Mouse (Mus musculus) left cerebral cortex, postnatal 36 days (tissue): ENCODE measurements around the gene Mepce. TPM values are rescaled to one million over a fixed set of nuclear protein-coding genes. Genes with fewer than 3 reads are reported as not detected.
"Not testable (repeated sequence)": the region's sequence is repeated elsewhere in the genome, so short reads cannot be mapped to it uniquely, and the experiment has no call there.

ENCODE experiments used
- DNase-seq, 2 experiments: peaks; one replicate each; pipeline ENCODE4 v3.0.0; 2021 to 2022; ENCODE audit warnings: low spot score in 2 of 2, mixed read lengths in 1 of 2
- intact Hi-C: fragments of 180-260 bp; cut with DNase I; formaldehyde crosslinking; loops from one replicate; pipeline ENCODE4 v1.15.1; 2025
- total RNA-seq, 2 experiments: library from RNA; stranded (reverse); gene quantifications; 2 replicates each; pipeline ENCODE4 v1.2.3; 2021

Mepce gene
- total RNA-seq, 2 experiments from 2014 or later, result 33.5 to 42.8 TPM

DNA sequence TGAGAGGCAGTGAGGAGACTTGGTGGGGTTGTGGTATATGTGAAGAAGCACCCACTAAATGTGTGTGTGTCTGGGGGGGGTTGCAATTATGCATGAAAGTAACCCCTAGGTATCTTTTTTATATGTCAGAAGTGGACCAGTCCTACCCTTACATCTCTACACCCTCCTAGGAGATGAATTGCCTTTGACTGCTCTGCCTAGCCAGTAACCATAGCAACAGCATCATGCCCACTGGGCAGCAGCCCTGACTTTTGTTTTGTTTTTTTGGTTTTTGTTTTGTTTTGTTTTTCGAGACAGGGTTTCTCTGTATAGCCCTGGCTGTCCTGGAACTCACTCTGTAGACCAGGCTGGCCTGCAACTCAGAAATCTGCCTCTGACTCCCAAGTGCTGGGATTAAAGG is 19.0 kb downstream of the Mepce start:
- intact Hi-C loops, result no loop called here
- no peak for DNase-seq

DNA sequence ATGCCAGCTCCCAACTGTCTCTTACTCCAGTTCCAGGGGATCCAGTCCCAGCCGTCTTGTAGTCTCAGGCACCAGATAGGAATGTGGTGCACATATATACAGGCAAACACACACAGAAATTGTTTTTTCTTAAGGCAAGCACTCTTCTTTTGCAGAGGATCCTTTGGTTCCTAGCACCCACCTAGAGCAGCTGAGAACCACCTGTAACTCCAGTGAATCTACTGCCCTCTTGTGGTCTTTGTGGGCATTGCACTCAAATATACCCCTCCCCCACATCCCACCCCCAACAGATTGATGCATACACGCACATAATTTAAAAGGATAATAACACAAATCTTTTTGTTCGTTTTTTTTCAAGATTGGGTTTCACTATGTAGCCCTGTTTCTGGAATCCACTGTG is 21.2 kb downstream of the Mepce start:
- intact Hi-C loops, result no loop called here
- DNase-seq, result no peak

GRCm38 (mm10) chr5:137764609-137765340 is 22.7 kb downstream of the Mepce start:
- DNase-seq, result no peak
- intact Hi-C loops, result no loop called here

GRCm38 (mm10) chr5:137759971-137760412 is 27.5 kb downstream of the Mepce start:
- intact Hi-C loops, result no loop called here
- DNase-seq, result peak; percentile 81 to 84

GRCm38 (mm10) chr5:137758921-137759534 is 28.4 kb downstream of the Mepce start:
- intact Hi-C loops, result no loop called here
- DNase-seq, result no peak

GRCm38 (mm10) chr5:137757887-137758286 is 29.6 kb downstream of the Mepce start:
- intact Hi-C loops, result loop anchor here (1.0 kb wide), 1 partner anchor 101 kb away; no protein-coding TSS in a partner anchor
- peak; percentile 63 to 69 for DNase-seq

GRCm38 (mm10) chr5:137756882-137757661 is 30.4 kb downstream of the Mepce start:
- intact Hi-C loops, result loop anchor here (1.0 kb wide), 1 partner anchor 100 kb away; no protein-coding TSS in a partner anchor
- peak; percentile 79 to 85 for DNase-seq

DNA sequence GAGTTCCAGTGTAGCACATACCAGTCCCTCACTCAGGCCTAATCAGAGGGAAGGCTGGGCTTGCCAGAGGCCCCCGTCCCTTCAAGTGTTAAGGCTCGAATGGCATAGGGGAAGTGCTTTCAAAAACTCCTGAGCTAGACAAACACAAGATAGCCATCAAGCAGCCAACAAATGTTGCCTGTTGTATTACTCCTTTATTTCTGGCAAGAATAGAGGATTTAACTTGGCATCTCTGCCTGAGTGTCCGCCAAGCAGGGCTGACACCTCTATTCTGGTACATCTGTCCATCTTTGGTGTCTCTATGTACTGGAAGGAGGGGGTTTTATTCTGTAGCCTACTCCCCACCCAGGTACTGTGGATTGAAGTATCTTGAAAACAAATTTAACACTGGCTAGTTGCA is 31.3 kb downstream of the Mepce start:
- no peak for DNase-seq
- intact Hi-C loops, result no loop called here

GRCm38 (mm10) chr5:137755425-137755824 is 32.0 kb downstream of the Mepce start:
- intact Hi-C loops, result no loop called here
- no peak for DNase-seq

DNA sequence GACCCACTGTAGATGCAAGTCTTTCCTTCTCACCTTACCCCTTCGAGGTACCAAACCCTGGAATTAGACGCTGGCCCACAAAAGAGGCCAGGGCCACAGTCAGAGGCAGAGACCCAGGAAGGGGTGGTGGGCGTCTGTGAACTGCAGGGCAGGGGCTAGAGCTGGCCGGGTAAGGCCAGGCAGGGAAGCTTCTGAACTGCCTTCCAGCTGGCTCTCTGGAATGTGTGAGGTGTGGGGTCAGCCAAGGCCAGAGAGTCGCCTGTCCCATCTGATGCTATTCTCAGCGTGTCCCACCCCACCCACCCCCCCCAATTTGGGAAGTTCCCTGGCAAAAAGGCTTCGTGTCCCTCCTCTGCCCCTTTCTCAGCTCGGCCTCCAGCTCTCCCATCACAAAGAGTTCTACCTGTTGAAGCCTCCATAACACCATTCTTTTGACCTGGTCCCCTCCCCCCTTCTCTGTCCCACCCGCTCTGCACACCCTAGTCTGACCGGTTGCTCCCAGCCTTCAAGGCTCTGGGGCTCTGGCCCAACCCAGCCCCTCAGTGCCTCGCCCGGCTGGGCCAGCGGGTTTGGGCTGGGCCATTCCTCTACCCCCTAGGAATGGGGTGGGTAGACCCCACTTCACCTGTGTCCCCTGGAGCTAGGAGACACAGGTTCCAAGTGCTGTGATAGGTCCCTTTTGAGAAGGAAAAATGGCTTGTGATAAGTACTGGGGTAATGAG is 34.2 kb downstream of the Mepce start:
- no peak for DNase-seq
- intact Hi-C loops, result no loop called here

DNA sequence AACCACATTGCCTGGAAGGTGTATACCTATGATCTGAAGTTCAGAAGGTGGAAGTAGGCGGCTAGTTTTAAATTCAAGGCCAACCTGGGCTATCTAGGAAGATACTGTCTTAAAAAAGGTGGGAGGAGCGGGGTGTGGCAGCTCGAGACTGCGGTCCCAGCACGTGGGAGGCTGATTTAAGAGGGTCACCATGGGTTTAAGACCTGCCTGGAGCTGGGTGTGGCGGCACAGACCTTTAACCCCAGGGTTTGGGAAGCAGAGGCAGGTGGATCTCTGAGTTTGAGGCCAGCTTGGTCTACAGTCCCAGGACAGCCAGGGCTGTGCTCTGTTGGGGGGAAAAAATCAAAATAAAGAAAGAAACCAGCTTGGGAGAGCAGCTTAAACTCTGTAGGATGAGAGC is 35.5 kb downstream of the Mepce start:
- no peak for DNase-seq
- intact Hi-C loops, result no loop called here

DNA sequence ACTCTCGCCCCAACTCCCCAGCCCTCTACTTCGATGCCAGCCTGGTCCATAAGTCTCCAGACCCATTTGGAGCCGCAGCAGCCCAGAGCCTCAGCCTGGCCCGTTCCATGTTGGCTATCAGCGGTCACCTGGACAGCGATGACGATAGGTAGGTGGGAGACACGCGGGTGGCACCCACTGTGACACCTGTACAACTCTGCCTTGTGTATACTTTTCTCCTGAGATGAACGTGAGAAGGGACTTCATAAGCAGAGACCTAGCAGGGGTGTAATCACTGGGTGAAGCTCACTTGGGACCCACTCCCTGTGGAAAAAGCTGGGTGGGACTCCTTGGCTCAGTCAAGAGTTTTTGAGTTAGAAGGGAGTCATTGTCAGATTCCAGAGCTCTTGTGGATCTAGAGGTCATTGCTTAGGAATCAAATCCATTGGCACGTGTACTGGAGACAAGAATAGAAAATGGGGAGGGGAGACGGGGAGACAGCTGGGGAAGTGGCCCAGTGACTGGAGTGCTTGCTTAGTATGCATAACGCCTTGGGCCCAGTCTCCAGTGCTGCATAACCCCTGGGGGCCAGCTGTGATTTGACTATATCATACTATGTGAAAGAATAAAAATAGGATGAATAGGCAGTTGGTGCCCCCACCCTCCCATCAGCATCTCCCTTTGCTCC is 36.1 kb downstream of the Mepce start:
- intact Hi-C loops, result no loop called here
- no peak for DNase-seq

DNA sequence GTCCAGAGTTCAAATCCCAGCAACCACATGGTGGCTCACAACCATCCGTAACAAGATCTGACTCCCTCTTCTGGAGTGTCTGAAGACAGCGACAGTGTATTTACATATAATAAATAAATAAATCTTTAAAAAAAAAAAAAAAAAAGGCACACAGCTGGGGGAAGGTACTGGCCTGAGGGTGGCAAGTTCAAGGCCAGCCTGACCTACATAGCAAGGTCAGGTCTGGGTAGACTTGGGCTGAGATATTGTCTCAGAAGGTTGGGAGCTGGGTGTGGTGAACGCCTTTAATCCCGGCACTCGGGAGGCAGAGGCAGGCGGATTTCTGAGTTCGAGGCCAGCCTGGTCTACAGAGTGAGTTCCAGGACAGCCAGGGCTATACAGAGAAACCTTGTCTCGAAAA is 37.2 kb downstream of the Mepce start:
- intact Hi-C loops, DNase-seq: not testable (repeated sequence)

- intact Hi-C loops, result loop anchor here (5.0 kb wide), 1 partner anchor 217 kb away; the partner anchor contains the start of genes Epo and Gnb2
- DNase-seq, result no peak
Measured at GRCm38 (mm10) chr5:137749196-137749836, 38.1 kb downstream of the Mepce start.

GRCm38 (mm10) chr5:137748130-137748770 is 39.2 kb downstream of the Mepce start:
- intact Hi-C loops, result loop anchor here (5.0 kb wide), 1 partner anchor 216 kb away; the partner anchor contains the start of genes Epo and Gnb2
- no peak for DNase-seq

DNA sequence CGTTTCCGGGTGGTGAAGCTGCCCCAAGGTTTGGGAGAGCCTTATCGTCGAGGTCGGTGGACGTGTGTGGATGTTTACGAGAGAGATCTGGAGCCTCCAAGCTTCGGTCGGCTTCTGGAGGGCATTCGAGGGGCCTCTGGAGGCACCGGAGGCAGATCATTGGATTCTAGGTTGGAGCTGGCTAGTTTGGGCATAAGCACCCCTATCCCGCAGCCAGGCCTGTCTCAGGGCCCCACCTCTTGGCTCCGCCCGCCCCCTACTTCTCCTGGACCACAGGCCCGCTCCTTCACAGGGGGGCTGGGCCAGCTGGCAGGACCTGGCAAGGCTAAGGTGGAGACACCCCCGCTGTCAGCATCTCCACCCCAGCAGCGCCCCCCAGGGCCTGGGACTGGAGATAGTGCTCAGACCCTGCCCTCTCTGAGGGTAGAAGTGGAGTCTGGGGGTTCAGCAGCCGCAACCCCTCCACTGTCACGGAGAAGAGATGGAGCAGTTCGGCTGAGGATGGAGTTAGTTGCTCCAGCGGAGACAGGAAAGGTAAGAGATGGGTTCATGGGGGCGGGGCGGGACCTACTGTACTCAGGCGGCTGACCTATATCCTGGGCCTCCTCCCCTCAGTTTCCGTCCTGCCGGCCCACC is 40.0 kb downstream of the Mepce start:
- intact Hi-C loops, result loop anchor here (5.0 kb wide), 1 partner anchor 215 kb away; the partner anchor contains the start of genes Epo and Gnb2
- no peak for DNase-seq

- intact Hi-C loops, result loop anchor here (5.0 kb wide), 1 partner anchor 215 kb away; the partner anchor contains the start of genes Epo and Gnb2
Measured at GRCm38 (mm10) chr5:137746851-137747325, 40.6 kb downstream of the Mepce start.

More at GRCm38 (mm10) chr5:137746851-137747325, 40.6 kb downstream of the Mepce start:
- DNase-seq, result no peak
